Mouse (Mus musculus): Measurements from ENCODE around the gene Aldh1a1.

DNA sequence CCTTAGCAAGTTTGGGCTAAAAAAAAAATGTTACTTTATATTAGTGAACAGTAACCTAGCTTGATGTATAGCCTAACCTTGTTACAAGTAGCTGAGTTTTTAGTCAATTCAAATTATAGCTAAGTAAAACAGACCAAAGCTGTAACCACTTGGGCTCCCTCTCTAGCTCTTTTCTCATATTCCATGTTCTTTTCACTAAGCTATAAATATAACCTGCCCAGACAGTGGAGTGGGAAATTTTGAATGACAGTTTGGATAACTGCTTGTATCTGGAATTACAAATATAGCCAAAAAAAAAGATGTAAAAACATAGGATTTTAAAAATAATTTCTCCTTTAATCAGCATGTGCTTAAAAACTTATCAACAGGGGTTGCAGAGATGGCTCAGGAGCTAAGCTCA lies 12.8 kb downstream of the Aldh1a1 start:
- TF ChIP-seq POLR2A (IDR thresholded peaks at IDR 0.05; ENCODE audit: insufficient read length, low read depth) (no peak), TCF12 (IDR thresholded peaks at IDR 0.05; ENCODE audit: insufficient read depth, poor library complexity, severe bottlenecking) (no peak), REST (IDR thresholded peaks at IDR 0.05; ENCODE audit: insufficient read depth, insufficient read length) (no peak), E2F4 (IDR thresholded peaks at IDR 0.05; ENCODE audit: insufficient read depth) (no peak), MAX (IDR thresholded peaks at IDR 0.05; ENCODE audit: low read depth) (no peak), POLR2AphosphoS2 (IDR thresholded peaks at IDR 0.05; ENCODE audit: insufficient read length, low read depth) (no peak), MYOG (IDR thresholded peaks at IDR 0.05; ENCODE audit: control insufficient read depth in 1 of 3, insufficient read depth in 1 of 3, insufficient read length in 2 of 3, low read depth in 2 of 3) (no peak)

Data from myocyte (in vitro differentiated cells).